Mouse (Mus musculus) testis, adult 2 months (tissue): ENCODE results near the gene Odf2l. TPM values are rescaled to one million over a fixed set of nuclear protein-coding genes. Genes with fewer than 3 reads are reported as not detected.

Experiments used
- H3K27ac ChIP-seq: fragments of 200-500 bp; 2 replicates; pipeline ENCODE4 v1.5.1; 2012; ENCODE audit warnings: low read depth, low read length; ENCODE audit not compliant: control insufficient read depth, insufficient read depth
- H3K27me3 ChIP-seq: fragments of 200-500 bp; 2 replicates; pipeline ENCODE4 v1.6.1; 2012; ENCODE audit warnings: mild to moderate bottlenecking, low read length, moderate library complexity; ENCODE audit not compliant: control insufficient read depth, insufficient read depth
- H3K36me3 ChIP-seq: fragments of 200-500 bp; 2 replicates; pipeline ENCODE4 v1.6.1; 2012; ENCODE audit warnings: mild to moderate bottlenecking, low read length; ENCODE audit not compliant: control insufficient read depth, insufficient read depth
- H3K4me1 ChIP-seq: fragments of 200-500 bp; 2 replicates; pipeline ENCODE4 v1.6.1; 2012; ENCODE audit warnings: low read length; ENCODE audit not compliant: control insufficient read depth, insufficient read depth
- H3K4me3 ChIP-seq: fragments of 200-500 bp; 2 replicates; pipeline ENCODE4 v1.5.1; 2012; ENCODE audit warnings: low read depth, mild to moderate bottlenecking, low read length, moderate library complexity, mixed read lengths; ENCODE audit not compliant: control insufficient read depth
- CTCF ChIP-seq: fragments of 200-500 bp; IDR thresholded peaks from 2 replicates; pipeline ENCODE4 v1.5.1; 2012; ENCODE audit warnings: low read depth, mild to moderate bottlenecking, inconsistent platforms, low read length, moderate library complexity; ENCODE audit not compliant: control insufficient read depth, insufficient read depth, insufficient replicate concordance
- POLR2A ChIP-seq: fragments of 200-500 bp; IDR thresholded peaks from 2 replicates; pipeline ENCODE4 v1.6.1; 2012; ENCODE audit warnings: low read depth, mild to moderate bottlenecking, inconsistent platforms, low read length, moderate library complexity; ENCODE audit not compliant: control insufficient read depth
- polyA plus RNA-seq: library from polyadenylated mRNA; depleted of rRNA; stranded (reverse); fragments of >200 nt; gene quantifications from 2 replicates; pipeline ENCODE4 v1.2.3, GENCODE M21; 2012

Odf2l gene
- polyA plus RNA-seq, 1 experiment = 11.2 TPM

GRCm38 (mm10) chr3:145087857-145088598, 30.4 kb upstream of the Odf2l start:
- Histone ChIP-seq H3K4me3 (no peak overlapping the region), H3K36me3 (no peaks in the 10 kb centered on the region), H3K27ac (no peak overlapping the region), H3K4me1 (no peaks in the 10 kb centered on the region), H3K27me3 (no peaks in the 10 kb centered on the region)
- TF ChIP-seq POLR2A (no peak), CTCF (no peak)

GRCm38 (mm10) chr3:145099291-145099690, 19.1 kb upstream of the Odf2l start, which contains the start of gene Clca2:
TSS of gene Clca2 (minus strand) at chr3:145099443.
- Histone ChIP-seq H3K4me3 (no peak within 1 kb of the TSS), H3K27me3 (no peaks in the 10 kb centered on the region), H3K27ac (no peak within 1 kb of the TSS), H3K4me1 (no peaks in the 10 kb centered on the region; the same call in 1 of the 2 replicates), H3K36me3 (no peaks in the 10 kb centered on the region)
- no peak for TF ChIP-seq POLR2A
- no peak for TF ChIP-seq CTCF

GRCm38 (mm10) chr3:145101891-145102555, 16.4 kb upstream of the Odf2l start:
- H3K36me3 ChIP-seq = no peaks in the 10 kb centered on the region
- no peak overlapping the region for H3K27ac ChIP-seq
- H3K4me1 ChIP-seq = no peaks in the 10 kb centered on the region
- no peak for TF ChIP-seq POLR2A
- TF ChIP-seq CTCF = no peak
- H3K27me3 ChIP-seq = no peaks in the 10 kb centered on the region
- no peak overlapping the region for H3K4me3 ChIP-seq

GRCm38 (mm10) chr3:145103321-145103720, 15.1 kb upstream of the Odf2l start:
- Histone ChIP-seq H3K36me3 (no peaks in the 10 kb centered on the region), H3K4me1 (no peaks in the 10 kb centered on the region), H3K27me3 (no peaks in the 10 kb centered on the region), H3K27ac (no peak overlapping the region), H3K4me3 (no peak overlapping the region)
- TF ChIP-seq CTCF (no peak), POLR2A (no peak)

GRCm38 (mm10) chr3:145103770-145104169, 14.6 kb upstream of the Odf2l start:
- TF ChIP-seq POLR2A = no peak
- Histone ChIP-seq H3K27ac (no peak overlapping the region), H3K36me3 (no peaks in the 10 kb centered on the region), H3K27me3 (no peaks in the 10 kb centered on the region), H3K4me1 (no peaks in the 10 kb centered on the region), H3K4me3 (no peak overlapping the region)

- no peak overlapping the region for H3K4me3 ChIP-seq
- no peaks in the 10 kb centered on the region for H3K4me1 ChIP-seq
- no peak overlapping the region for H3K27ac ChIP-seq
- H3K27me3 ChIP-seq = no peaks in the 10 kb centered on the region
- H3K36me3 ChIP-seq = no peaks in the 10 kb centered on the region
- TF ChIP-seq CTCF (no peak), POLR2A (no peak)
These were observed 13.2 kb upstream of the Odf2l start for GRCm38 (mm10) chr3:145105076-145105772.

GRCm38 (mm10) chr3:145105773-145106504, 12.4 kb upstream of the Odf2l start:
- H3K27me3 ChIP-seq = no peaks in the 10 kb centered on the region

More at GRCm38 (mm10) chr3:145105773-145106504, 12.4 kb upstream of the Odf2l start:
- TF ChIP-seq CTCF (no peak), POLR2A (no peak)
- H3K36me3 ChIP-seq = no peaks in the 10 kb centered on the region
- H3K4me3 ChIP-seq = no peak overlapping the region
- H3K27ac ChIP-seq = no peak overlapping the region
- no peaks in the 10 kb centered on the region for H3K4me1 ChIP-seq
